Mouse (Mus musculus) liver, embryonic 12.5 days (tissue): ENCODE measurements at regions not wholly inside any gene's neighbourhood (a gene's known extent, or its start where the extent isn't known, plus 50 kb on each side); places are given as distances from the start of the nearest gene placed in this dataset.

Experiments
- ATAC-seq: fragments of 200-750 bp; cut with Nextera tagmentation; 2 replicates; pipeline ENCODE4 v1.8.0; 2017; ENCODE audit warnings: moderate number of reproducible peaks, mild to moderate bottlenecking, moderate library complexity
- H3K27ac ChIP-seq: fragments of 300-500 bp; sonication (generic); 2 replicates; pipeline ENCODE4 v1.5.1; 2016; ENCODE audit warnings: mild to moderate bottlenecking
- H3K27me3 ChIP-seq: fragments of 300-500 bp; sonication (generic); replicated peaks from 2 replicates; pipeline ENCODE4 v1.6.1; 2016; ENCODE audit warnings: mild to moderate bottlenecking, moderate library complexity
- H3K36me3 ChIP-seq: fragments of 300-500 bp; sonication (generic); 2 replicates; pipeline ENCODE4 v1.6.1; 2016; ENCODE audit warnings: mild to moderate bottlenecking, moderate library complexity
- H3K4me1 ChIP-seq: fragments of 300-500 bp; sonication (generic); 2 replicates; pipeline ENCODE4 v1.6.1; 2016
- H3K4me2 ChIP-seq: fragments of 300-500 bp; sonication (generic); 2 replicates; pipeline ENCODE4 v1.6.1; 2016; ENCODE audit warnings: mild to moderate bottlenecking, moderate library complexity
- H3K4me3 ChIP-seq: fragments of 300-500 bp; sonication (generic); 2 replicates; pipeline ENCODE4 v1.5.1; 2016; ENCODE audit warnings: mild to moderate bottlenecking, moderate library complexity
- H3K9ac ChIP-seq: fragments of 300-500 bp; sonication (generic); 2 replicates; pipeline ENCODE4 v1.6.1; 2016; ENCODE audit warnings: mild to moderate bottlenecking, moderate library complexity
- H3K9me3 ChIP-seq: fragments of 300-500 bp; sonication (generic); replicated peaks from 2 replicates; pipeline ENCODE4 v1.6.1; 2016; ENCODE audit warnings: mild to moderate bottlenecking, moderate library complexity
- WGBS: fragments of 180-500 bp; shearing (Covaris S2); methylation state at CpG from one replicate; pipeline ENCODE4 v1.1.7; 2016; ENCODE audit not compliant: insufficient replicate concordance; 5-methylcytosine and 5-hydroxymethylcytosine counted together

DNA sequence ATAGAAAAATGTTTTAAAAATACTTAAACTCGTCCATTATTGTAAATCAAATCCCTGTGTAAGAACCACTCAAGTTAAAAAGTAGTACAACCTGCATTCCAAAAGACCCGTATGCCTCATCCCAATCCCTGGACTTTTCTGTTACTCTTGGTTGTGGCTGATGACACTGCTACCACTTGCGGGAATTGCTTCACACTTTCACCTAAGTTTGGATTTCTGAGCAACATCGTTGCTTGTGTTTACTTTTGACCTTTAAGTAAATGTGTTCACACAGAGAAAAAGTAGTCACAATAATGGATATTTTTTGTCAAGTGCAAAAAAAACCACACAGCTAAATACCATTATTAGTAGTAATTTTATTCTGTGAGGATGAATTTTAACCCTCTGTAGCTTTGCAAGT is 139.2 kb upstream of the Lpp start:
- H3K36me3 ChIP-seq: no peaks in the 10 kb centered on the region
- H3K9me3 ChIP-seq: no peaks in the 10 kb centered on the region
- no peak overlapping the region for H3K4me3 ChIP-seq
- H3K9ac ChIP-seq: no peak overlapping the region
- no peak overlapping the region for H3K27ac ChIP-seq
- H3K4me2 ChIP-seq: no peak overlapping the region
- H3K27me3 ChIP-seq: no peaks in the 10 kb centered on the region
- no peak for ATAC-seq
- WGBS: 57% methylated on average over 4 of the region's 4 CpGs
- no peaks in the 10 kb centered on the region for H3K4me1 ChIP-seq

DNA sequence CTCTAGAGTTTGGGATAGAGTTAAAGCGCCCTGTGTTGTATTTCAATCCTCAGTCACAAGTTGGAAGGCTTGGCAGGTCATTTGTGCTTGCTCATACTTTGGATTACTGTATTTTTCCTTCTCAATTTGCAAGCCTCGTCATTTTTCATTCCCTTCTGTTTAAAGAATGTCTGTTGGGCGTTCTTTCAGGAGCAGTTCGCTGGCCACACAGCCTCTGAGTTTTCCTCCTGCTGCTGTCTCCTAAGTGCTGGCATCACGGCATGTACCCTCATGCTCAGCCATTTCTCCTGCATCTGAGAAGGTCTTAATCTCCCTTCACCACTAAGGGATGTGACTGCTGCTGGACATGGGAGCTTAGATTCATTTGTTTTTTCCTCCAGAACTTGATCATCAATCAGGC is 146.0 kb upstream of the Lpp start:
- Histone ChIP-seq H3K4me2 (no peak overlapping the region), H3K4me1 (no peaks in the 10 kb centered on the region), H3K9me3 (no peaks in the 10 kb centered on the region), H3K27me3 (no peaks in the 10 kb centered on the region), H3K36me3 (no peaks in the 10 kb centered on the region), H3K4me3 (no peak overlapping the region), H3K27ac (no peak overlapping the region), H3K9ac (no peak overlapping the region)
- WGBS: 66% methylated on average over 5 of the region's 5 CpGs
- ATAC-seq: no peak

DNA sequence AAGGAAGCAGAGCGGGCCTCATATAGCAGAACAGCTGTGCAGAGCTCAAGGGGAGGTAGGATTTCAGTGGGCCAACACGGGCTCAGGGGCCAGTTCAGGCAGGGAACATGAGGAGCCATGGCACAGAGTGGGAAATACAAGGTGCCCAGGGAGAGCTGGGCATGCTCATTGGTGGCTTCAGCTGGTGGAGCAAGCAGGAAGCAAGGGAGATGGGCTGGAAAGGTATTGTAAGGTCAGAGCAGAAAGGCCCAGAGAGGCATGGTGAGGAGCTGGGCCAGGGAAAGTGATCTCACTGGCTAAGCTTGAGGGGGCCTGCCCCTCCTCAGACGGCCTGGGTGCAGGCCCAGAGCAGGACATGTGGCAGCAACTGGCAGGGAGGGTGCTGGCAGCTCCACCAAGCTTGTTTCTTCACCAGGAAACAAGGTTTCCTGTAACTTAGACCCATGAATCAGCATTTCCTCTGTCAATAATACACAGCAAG is 155.2 kb upstream of the Lpp start:
- Histone ChIP-seq H3K4me2 (no peak overlapping the region), H3K27ac (0 out of 2 replicates have a peak overlapping the region, but pooled peaks have one; percentile 16), H3K27me3 (no peaks in the 10 kb centered on the region), H3K9me3 (no peaks in the 10 kb centered on the region), H3K9ac (no peak overlapping the region), H3K4me1 (peaks cover 7% of the 10 kb centered on the region; the same call in 1 of the 2 replicates), H3K4me3 (no peak overlapping the region), H3K36me3 (no peaks in the 10 kb centered on the region)
- ATAC-seq: 0 out of 2 replicates have a peak, but pooled peaks have one; percentile 13
- 36% methylated on average over 3 of the region's 3 CpGs for WGBS

DNA sequence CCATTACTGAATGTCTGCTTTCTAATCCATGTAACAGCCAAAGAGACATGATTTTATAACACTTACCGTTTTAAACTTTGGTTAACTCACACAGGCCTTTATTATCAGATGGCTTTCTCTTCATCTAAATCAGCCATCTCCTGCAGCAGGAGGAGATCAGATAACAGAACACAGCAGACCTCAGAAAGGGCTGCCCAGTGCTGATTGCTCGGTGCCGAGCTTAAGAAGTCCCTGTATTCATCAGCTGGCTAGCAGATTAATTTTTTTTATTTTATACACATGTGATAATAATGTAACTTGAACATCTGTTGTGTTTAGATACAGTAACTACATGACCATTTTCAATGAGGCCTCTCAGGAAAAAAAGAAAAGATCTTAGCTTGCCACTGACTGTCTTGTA is 155.9 kb upstream of the Lpp start:
- no peak overlapping the region for H3K27ac ChIP-seq
- no peaks in the 10 kb centered on the region for H3K36me3 ChIP-seq
- no peak overlapping the region for H3K9ac ChIP-seq
- peaks cover 7% of the 10 kb centered on the region; the same call in 1 of the 2 replicates for H3K4me1 ChIP-seq
- H3K9me3 ChIP-seq: no peaks in the 10 kb centered on the region
- no peak for ATAC-seq
- H3K4me2 ChIP-seq: no peak overlapping the region
- 46% methylated on average over 3 of the region's 3 CpGs for WGBS
- H3K27me3 ChIP-seq: no peaks in the 10 kb centered on the region
- H3K4me3 ChIP-seq: no peak overlapping the region

DNA sequence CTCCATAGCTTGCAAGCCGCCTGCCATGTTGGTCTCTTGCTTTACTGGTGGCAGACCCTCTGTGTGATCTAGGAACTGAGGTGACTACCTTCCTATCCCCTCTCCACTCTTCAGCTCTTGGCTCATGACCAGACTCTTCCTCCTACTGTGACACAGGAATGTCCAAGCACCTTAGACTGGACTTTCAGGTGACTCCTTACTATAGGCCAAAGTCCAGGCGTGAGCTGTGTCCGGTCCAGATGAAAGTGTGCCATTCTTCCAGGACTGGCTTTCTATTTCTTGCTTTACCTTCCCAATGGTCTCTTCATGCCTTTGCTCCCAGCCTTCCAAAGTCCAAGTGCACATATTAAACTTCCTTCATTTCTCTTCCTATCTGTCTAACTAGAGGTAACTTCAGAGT is 156.3 kb upstream of the Lpp start:
- Histone ChIP-seq H3K9ac (no peak overlapping the region), H3K36me3 (no peaks in the 10 kb centered on the region), H3K27me3 (no peaks in the 10 kb centered on the region), H3K27ac (no peak overlapping the region), H3K9me3 (no peaks in the 10 kb centered on the region), H3K4me3 (no peak overlapping the region), H3K4me1 (peaks cover 7% of the 10 kb centered on the region; the same call in 1 of the 2 replicates), H3K4me2 (no peak overlapping the region)
- no peak for ATAC-seq
- 77% methylated on average over 3 of the region's 3 CpGs for WGBS

DNA sequence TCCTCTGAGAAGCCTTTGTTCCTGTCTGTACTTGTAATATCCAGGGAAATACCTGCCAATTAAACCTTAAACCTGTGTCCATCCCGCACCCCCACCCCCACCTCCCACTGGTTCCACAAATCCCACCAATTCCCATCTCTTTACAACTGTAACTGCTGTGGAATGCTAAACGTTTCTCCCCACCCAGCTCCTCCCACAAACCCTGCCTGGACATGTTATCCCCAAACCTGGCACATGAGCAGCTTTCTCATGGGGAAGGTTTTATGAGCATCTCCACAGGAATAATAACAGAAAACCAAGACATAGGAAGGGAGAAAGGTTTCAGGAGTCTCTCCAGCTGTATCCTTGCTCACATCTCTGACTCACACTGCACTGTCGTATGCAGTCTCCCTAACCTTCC is 156.8 kb upstream of the Lpp start:
- H3K9me3 ChIP-seq: no peaks in the 10 kb centered on the region
- 57% methylated on average over 3 of the region's 3 CpGs for WGBS
- no peak overlapping the region for H3K4me2 ChIP-seq
- peaks cover 7% of the 10 kb centered on the region; the same call in 1 of the 2 replicates for H3K4me1 ChIP-seq
- H3K27me3 ChIP-seq: no peaks in the 10 kb centered on the region
- H3K36me3 ChIP-seq: no peaks in the 10 kb centered on the region
- ATAC-seq: no peak
- H3K9ac ChIP-seq: no peak overlapping the region
- H3K27ac ChIP-seq: no peak overlapping the region
- no peak overlapping the region for H3K4me3 ChIP-seq

DNA sequence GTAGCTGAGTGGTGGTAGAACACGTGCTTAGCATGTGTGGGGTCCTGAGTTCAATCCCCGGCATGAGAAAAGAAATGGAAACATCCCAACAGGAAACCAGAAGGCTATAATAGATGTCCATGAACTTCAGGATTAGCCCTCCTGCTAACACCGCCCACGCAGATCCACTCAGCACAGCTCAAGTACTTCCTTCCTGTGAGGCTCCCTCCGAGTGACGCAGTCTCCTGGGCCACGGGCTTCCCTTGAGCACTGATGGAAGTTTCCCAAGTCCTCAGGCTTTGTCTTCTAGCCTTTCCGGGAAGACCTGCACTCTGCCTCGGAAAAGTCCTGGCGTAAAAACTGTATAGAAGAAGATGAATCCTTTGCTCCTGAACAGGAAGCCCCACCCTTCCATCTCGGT is 158.5 kb upstream of the Lpp start:
- Histone ChIP-seq H3K27me3 (no peaks in the 10 kb centered on the region), H3K9ac (no peak overlapping the region), H3K4me2 (no peak overlapping the region), H3K4me3 (no peak overlapping the region), H3K4me1 (peaks cover 7% of the 10 kb centered on the region; the same call in 1 of the 2 replicates), H3K36me3 (no peaks in the 10 kb centered on the region), H3K9me3 (no peaks in the 10 kb centered on the region), H3K27ac (no peak overlapping the region)
- WGBS: 47% methylated on average over 11 of the region's 11 CpGs
- ATAC-seq: no peak

DNA sequence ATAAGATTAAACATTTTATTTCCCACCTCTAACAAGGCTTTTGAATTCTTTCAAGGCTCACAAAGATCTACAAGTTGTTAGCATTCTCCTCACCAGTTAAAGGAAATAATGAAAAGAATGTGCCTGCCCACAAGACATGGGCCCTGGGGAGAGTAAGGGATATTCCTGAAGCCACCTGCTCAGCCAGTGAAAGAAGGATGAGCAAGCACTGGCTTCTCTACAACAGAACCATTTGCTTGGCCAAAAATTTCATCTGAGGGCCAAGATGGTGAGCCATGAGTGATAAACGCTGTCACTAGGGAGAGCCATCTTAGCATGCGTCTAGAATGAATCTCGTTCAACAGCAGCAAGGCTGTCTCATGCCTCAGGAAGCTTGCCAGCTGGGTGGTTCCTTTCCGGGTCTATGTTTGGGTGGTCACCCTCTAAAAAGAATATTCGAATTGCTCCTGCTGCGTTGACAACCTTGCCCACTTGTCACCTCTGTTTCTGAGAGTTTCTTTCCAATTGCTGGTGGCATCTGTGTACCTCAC is 161.2 kb upstream of the Lpp start:
- H3K9me3 ChIP-seq: no peaks in the 10 kb centered on the region
- H3K4me3 ChIP-seq: no peak overlapping the region
- no peak overlapping the region for H3K9ac ChIP-seq
- no peak for ATAC-seq
- H3K4me1 ChIP-seq: no peaks in the 10 kb centered on the region; the same call in 1 of the 2 replicates
- whole genome bisulfite sequencing: 71% methylated on average over 6 of the region's 6 CpGs
- H3K27ac ChIP-seq: no peak overlapping the region
- no peaks in the 10 kb centered on the region for H3K27me3 ChIP-seq
- H3K36me3 ChIP-seq: no peaks in the 10 kb centered on the region
- no peak overlapping the region for H3K4me2 ChIP-seq

DNA sequence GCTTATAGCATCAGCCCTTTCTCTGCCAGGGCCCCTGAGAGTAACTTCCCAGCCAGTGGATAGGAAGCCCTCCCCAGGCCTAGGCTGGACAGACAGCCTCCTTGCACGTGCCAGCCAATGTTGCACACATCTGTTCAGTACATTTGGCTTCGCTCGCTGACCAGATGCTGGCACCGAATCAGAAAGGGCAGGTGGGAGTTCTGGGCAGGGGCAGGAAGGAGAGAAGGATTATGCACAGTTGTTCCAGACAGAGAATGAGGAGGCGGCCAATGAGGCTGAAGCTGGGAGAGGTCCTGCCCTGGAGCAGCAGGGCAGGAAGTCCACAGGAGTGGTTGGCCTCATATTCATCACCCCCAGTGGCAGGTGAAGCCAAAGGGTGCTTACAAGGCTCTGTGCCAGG is 161.8 kb upstream of the Lpp start:
- WGBS: 70% methylated on average over 5 of the region's 5 CpGs
- H3K4me1 ChIP-seq: no peaks in the 10 kb centered on the region
- no peak overlapping the region for H3K4me3 ChIP-seq
- H3K4me2 ChIP-seq: no peak overlapping the region
- no peak for ATAC-seq
- no peak overlapping the region for H3K9ac ChIP-seq
- no peaks in the 10 kb centered on the region for H3K9me3 ChIP-seq
- H3K27me3 ChIP-seq: no peaks in the 10 kb centered on the region
- no peak overlapping the region for H3K27ac ChIP-seq
- no peaks in the 10 kb centered on the region for H3K36me3 ChIP-seq

DNA sequence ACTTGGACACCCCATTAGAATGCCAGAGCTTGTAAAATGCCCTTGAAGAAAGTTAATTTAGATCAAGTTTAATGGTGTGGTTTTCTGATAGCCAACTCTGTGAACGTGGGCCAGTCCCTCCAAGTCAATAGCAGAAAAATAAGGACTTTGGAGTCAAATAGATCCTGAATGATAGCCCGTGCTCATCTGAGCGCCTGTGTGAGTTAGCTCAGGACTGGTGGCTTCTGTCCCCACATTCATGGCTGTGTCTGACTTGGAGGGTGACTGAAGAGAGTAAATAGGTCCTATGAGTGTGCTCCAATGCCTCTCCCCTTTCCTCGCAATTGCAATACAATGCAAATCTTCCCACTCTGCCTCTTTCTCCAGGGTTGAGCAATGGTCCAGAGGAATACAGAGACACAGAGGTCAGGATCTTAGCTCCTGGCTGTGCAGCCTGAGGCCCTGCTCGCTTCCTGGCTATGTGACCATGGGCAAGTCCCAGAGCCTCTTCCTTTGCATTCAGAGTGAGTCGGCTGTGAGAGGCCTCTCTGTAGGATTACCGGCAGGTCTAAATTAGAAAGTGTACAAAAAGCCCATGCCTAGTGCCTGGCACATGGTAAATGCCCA is 164.2 kb upstream of the Lpp start:
- WGBS: 64% methylated on average over 7 of the region's 7 CpGs
- H3K27ac ChIP-seq: peak overlapping the region; percentile 58; the same call in 1 of the 2 replicates
- no peaks in the 10 kb centered on the region for H3K4me1 ChIP-seq
- peak; percentile 42; the same call in 1 of the 2 replicates for ATAC-seq
- no peaks in the 10 kb centered on the region for H3K27me3 ChIP-seq
- H3K36me3 ChIP-seq: no peaks in the 10 kb centered on the region
- H3K9ac ChIP-seq: no peak overlapping the region
- H3K9me3 ChIP-seq: no peaks in the 10 kb centered on the region
- no peak overlapping the region for H3K4me2 ChIP-seq
- no peak overlapping the region for H3K4me3 ChIP-seq

DNA sequence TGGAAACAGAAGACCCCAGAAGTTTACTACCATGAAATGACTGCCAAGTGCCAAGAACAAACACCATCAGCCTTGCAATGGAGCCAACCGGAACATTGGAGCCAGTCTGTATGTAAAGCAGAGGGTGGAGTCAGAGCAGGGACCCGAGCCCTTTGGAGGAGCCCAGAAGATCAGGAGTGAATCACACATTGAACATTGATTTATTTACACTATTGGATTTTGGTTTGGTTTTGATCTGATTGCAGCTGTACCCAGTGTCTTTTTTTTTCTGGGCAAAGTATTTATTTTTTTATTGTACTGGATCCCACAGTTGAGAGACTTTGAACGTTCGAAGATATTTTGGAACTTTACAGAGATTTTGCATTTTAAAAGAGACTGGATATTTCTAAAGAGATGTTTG is 167.4 kb upstream of the Lpp start:
- Histone ChIP-seq H3K27me3 (no peaks in the 10 kb centered on the region), H3K9ac (no peak overlapping the region), H3K9me3 (no peaks in the 10 kb centered on the region), H3K27ac (no peak overlapping the region), H3K4me2 (no peak overlapping the region), H3K36me3 (no peaks in the 10 kb centered on the region), H3K4me1 (no peaks in the 10 kb centered on the region), H3K4me3 (no peak overlapping the region)
- WGBS: 70% methylated on average over 4 of the region's 4 CpGs
- ATAC-seq: no peak

DNA sequence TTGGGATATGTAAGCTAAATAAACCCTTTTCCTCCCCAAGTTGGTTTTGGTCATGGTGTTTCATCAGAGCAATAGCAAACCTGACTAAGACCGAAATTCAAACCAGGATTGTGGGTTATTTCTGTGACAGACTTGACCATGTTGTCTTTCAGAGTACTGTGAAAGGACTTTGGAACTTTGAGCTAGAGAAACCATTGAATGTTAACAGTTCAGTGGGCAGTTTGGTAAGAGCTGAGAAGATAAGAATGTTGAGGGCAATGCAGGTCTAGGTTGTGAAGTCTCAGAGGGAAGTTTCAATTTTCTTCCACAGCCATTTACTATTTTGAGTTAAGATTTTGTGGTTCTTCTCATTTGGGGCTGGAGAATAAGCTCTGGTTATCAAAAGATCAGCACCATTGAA is 168.2 kb upstream of the Lpp start:
- Histone ChIP-seq H3K27ac (no peak overlapping the region), H3K9ac (no peak overlapping the region), H3K9me3 (no peaks in the 10 kb centered on the region), H3K36me3 (no peaks in the 10 kb centered on the region), H3K4me2 (no peak overlapping the region), H3K4me3 (no peak overlapping the region), H3K27me3 (no peaks in the 10 kb centered on the region), H3K4me1 (no peaks in the 10 kb centered on the region)
- 48% methylated on average over 1 of the region's 1 CpGs for WGBS
- no peak for ATAC-seq

DNA sequence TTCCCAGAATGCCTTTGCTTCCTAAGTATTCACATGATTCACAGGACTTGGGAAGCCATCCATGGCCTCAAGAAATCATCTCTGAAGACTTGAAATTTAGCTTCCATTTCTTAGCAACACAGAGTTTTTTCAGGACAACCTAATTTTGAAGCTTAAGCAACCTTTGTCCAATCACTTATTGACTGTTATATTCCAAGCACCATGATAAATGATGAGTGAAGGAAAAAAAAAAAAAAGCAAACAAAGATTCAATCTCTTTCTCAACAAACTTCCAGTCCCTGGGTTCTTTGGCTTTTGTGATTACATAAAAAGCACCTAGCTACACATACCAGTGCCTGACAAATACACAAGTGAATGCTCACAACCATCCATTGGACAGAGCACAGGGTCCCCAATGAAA is 169.4 kb upstream of the Lpp start:
- ATAC-seq: no peak
- Histone ChIP-seq H3K36me3 (no peaks in the 10 kb centered on the region), H3K4me2 (no peak overlapping the region), H3K4me3 (no peak overlapping the region), H3K4me1 (no peaks in the 10 kb centered on the region), H3K9me3 (no peaks in the 10 kb centered on the region), H3K27ac (no peak overlapping the region), H3K9ac (no peak overlapping the region), H3K27me3 (no peaks in the 10 kb centered on the region)
